Mouse (Mus musculus) hematopoietic stem cell, adult 5-6 weeks (primary cell): ENCODE data around the gene Ppp4r1. TPM values are rescaled to one million over a fixed set of nuclear protein-coding genes. Genes with fewer than 3 reads are reported as not detected.
A peak's percentile ranks its signal among the peaks of the same experiment; 100 is the strongest.

ENCODE experiments used
- ATAC-seq, 2 experiments: fragments of 125-278 bp in 1 of 2; replicated peaks in 1 of 2; 2 replicates each; pipeline ENCODE4 v1.8.0; 2016 to 2017; ENCODE audit warnings: inconsistent platforms in 2 of 2, mild to moderate bottlenecking in 2 of 2, moderate number of reproducible peaks in 2 of 2, low read depth in 1 of 2, moderate TSS enrichment in 1 of 2; ENCODE audit not compliant: low FRiP score in 2 of 2, poor library complexity in 2 of 2, severe bottlenecking in 2 of 2, insufficient read depth in 1 of 2, low TSS enrichment in 1 of 2
- total RNA-seq: library from RNA; stranded (forward); fragments of 172-1452, 232-1000 nt; gene quantifications from 2 replicates; pipeline ENCODE4 v1.2.3, GENCODE M21; 2017

The Ppp4r1 gene
- total RNA-seq, 1 experiment from 2014 or later: 51.6 TPM

- ATAC-seq: no peak
These were observed 11.0 kb downstream of the Ppp4r1 start for GRCm38 (mm10) chr17:65793307-65793930.

GRCm38 (mm10) chr17:65794096-65794850, 11.9 kb downstream of the Ppp4r1 start:
- ATAC-seq: no peak

GRCm38 (mm10) chr17:65796056-65796455, 13.7 kb downstream of the Ppp4r1 start:
- ATAC-seq: no peak

GRCm38 (mm10) chr17:65798446-65798845, 16.1 kb downstream of the Ppp4r1 start:
- no peak for ATAC-seq

- ATAC-seq: no peak
These were observed 17.0 kb downstream of the Ppp4r1 start for GRCm38 (mm10) chr17:65799353-65799752.

GRCm38 (mm10) chr17:65800451-65800850, 18.1 kb downstream of the Ppp4r1 start:
- no peak for ATAC-seq

- no peak for ATAC-seq
These were observed 19.7 kb downstream of the Ppp4r1 start for GRCm38 (mm10) chr17:65802026-65802425.

GRCm38 (mm10) chr17:65805966-65806365, 23.6 kb downstream of the Ppp4r1 start:
- no peak for ATAC-seq

GRCm38 (mm10) chr17:65806416-65806815, 24.0 kb downstream of the Ppp4r1 start:
- ATAC-seq: no peak

- no peak for ATAC-seq
These were observed 28.7 kb downstream of the Ppp4r1 start for GRCm38 (mm10) chr17:65811032-65811431.

- no peak for ATAC-seq
These were observed 31.4 kb downstream of the Ppp4r1 start for GRCm38 (mm10) chr17:65813763-65814162.

GRCm38 (mm10) chr17:65820197-65820596, 37.8 kb downstream of the Ppp4r1 start:
- no peak for ATAC-seq

- ATAC-seq: no peak
These were observed 40.0 kb downstream of the Ppp4r1 start for GRCm38 (mm10) chr17:65822423-65822822.

- ATAC-seq: no peak
These were observed 41.9 kb downstream of the Ppp4r1 start for GRCm38 (mm10) chr17:65824246-65824645.

- peak; percentile 62 to 74; a peak in 3 of 4 replicates for ATAC-seq
These were observed 43.9 kb downstream of the Ppp4r1 start for GRCm38 (mm10) chr17:65826257-65826656.

GRCm38 (mm10) chr17:65827119-65827840, 44.9 kb downstream of the Ppp4r1 start:
- no peak for ATAC-seq

GRCm38 (mm10) chr17:65827904-65828303, 45.5 kb downstream of the Ppp4r1 start:
- ATAC-seq: no peak

- ATAC-seq: no peak
These were observed 46.6 kb downstream of the Ppp4r1 start for GRCm38 (mm10) chr17:65828951-65829350.
